Mouse (Mus musculus) limb, embryonic 11.5 days (tissue): ENCODE results near the gene Cbx1. TPM values are rescaled to one million over a fixed set of nuclear protein-coding genes. Genes with fewer than 3 reads are reported as not detected.
A peak's percentile ranks its signal among the peaks of the same experiment; 100 is the strongest.

Source experiments
- ATAC-seq: fragments of 200-750 bp; cut with Nextera tagmentation; 2 replicates; pipeline ENCODE4 v1.8.0; 2017; ENCODE audit warnings: low read depth; ENCODE audit not compliant: insufficient number of reproducible peaks, low FRiP score, low TSS enrichment
- DNase-seq: peaks from one replicate; pipeline ENCODE4 v3.0.0-alpha.2; 2015; ENCODE audit warnings: low spot score
- H3K27ac ChIP-seq: fragments of 300-500 bp; sonication (generic); replicated peaks from 2 replicates; pipeline ENCODE4 v1.5.1; 2014; ENCODE audit warnings: low read depth, mild to moderate bottlenecking, low read length
- H3K27me3 ChIP-seq: fragments of 300-500 bp; sonication (generic); 2 replicates; pipeline ENCODE4 v1.6.1; 2014; ENCODE audit warnings: mild to moderate bottlenecking, low read length, mixed read lengths; ENCODE audit not compliant: control insufficient read depth, insufficient read depth
- H3K36me3 ChIP-seq: fragments of 300-500 bp; sonication (generic); 2 replicates; pipeline ENCODE4 v1.6.1; 2014; ENCODE audit warnings: mild to moderate bottlenecking, low read length, moderate library complexity, mixed read lengths; ENCODE audit not compliant: control insufficient read depth, insufficient read depth
- H3K4me1 ChIP-seq: fragments of 300-500 bp; sonication (generic); 2 replicates; pipeline ENCODE4 v1.6.1; 2014; ENCODE audit warnings: low read length, mixed read lengths; ENCODE audit not compliant: control insufficient read depth, insufficient read depth
- H3K4me2 ChIP-seq: fragments of 300-500 bp; sonication (generic); 2 replicates; pipeline ENCODE4 v1.6.1; 2014; ENCODE audit warnings: low read depth, mild to moderate bottlenecking, moderate library complexity; ENCODE audit not compliant: severe bottlenecking
- H3K4me3 ChIP-seq: fragments of 300-500 bp; sonication (generic); 2 replicates; pipeline ENCODE4 v1.5.1; 2014; ENCODE audit warnings: low read depth, low read length
- H3K9ac ChIP-seq: fragments of 300-500 bp; sonication (generic); 2 replicates; pipeline ENCODE4 v1.6.1; 2014; ENCODE audit warnings: mild to moderate bottlenecking, low read length
- H3K9me3 ChIP-seq: fragments of 300-500 bp; sonication (generic); 2 replicates; pipeline ENCODE4 v1.6.1; 2016; ENCODE audit warnings: low read length; ENCODE audit not compliant: control insufficient read depth
- WGBS: fragments of 180-500 bp; shearing (Covaris S2); extraction: QIAGEN DNeasy Blood & Tissue Kit; methylation state at CpG from one replicate; pipeline ENCODE4 v1.1.7; 2014; 5-methylcytosine and 5-hydroxymethylcytosine counted together
- polyA plus RNA-seq: library from polyadenylated mRNA; unstranded; fragments of >200 nt; fragmentation: Nextera tagmentation; extraction: Ambion mirVana; gene quantifications from 2 replicates; pipeline ENCODE4 v1.2.1, GENCODE M21; 2014

Cbx1 gene
- 172 and 179 TPM in 2 replicates for polyA plus RNA-seq

GRCm38 (mm10) chr11:96788871-96789795 lies at the start of gene Cbx1:
Gene Cbx1, plus strand, starts transcription at chr11:96789127.
- H3K4me1 ChIP-seq: peaks cover 6% of the 10 kb centered on the region
- peak within 1 kb of the TSS; percentile 96 for H3K27ac ChIP-seq
- DNase-seq (peak; percentile 94), ATAC-seq (peak; percentile 95)
- H3K36me3 ChIP-seq: no peaks in the 10 kb centered on the region
- no peaks in the 10 kb centered on the region for H3K27me3 ChIP-seq
- peak within 1 kb of the TSS; percentile 98 for H3K9ac ChIP-seq
- H3K9me3 ChIP-seq: no peaks in the 10 kb centered on the region
- peak within 1 kb of the TSS; percentile 94 for H3K4me2 ChIP-seq
- H3K4me3 ChIP-seq: peak within 1 kb of the TSS; percentile 91
- WGBS: 1% methylated on average over 93 of the region's 93 CpGs

GRCm38 (mm10) chr11:96740796-96741195 lies 48.1 kb upstream of the Cbx1 start:
- Histone ChIP-seq H3K27ac (no peak overlapping the region), H3K9me3 (no peaks in the 10 kb centered on the region), H3K36me3 (no peaks in the 10 kb centered on the region), H3K27me3 (peaks cover 20% of the 10 kb centered on the region), H3K9ac (no peak overlapping the region), H3K4me1 (peaks cover 8% of the 10 kb centered on the region; the same call in 1 of the 2 replicates), H3K4me2 (no peak overlapping the region), H3K4me3 (no peak overlapping the region)
- no peak for DNase-seq
- no peak for ATAC-seq
- WGBS: 76% methylated on average over 12 of the region's 12 CpGs

GRCm38 (mm10) chr11:96741995-96742394 lies 46.9 kb upstream of the Cbx1 start:
- Histone ChIP-seq H3K4me3 (no peak overlapping the region), H3K4me1 (peaks cover 8% of the 10 kb centered on the region; the same call in 1 of the 2 replicates), H3K27me3 (peaks cover 12% of the 10 kb centered on the region), H3K9me3 (no peaks in the 10 kb centered on the region), H3K27ac (no peak overlapping the region), H3K36me3 (no peaks in the 10 kb centered on the region), H3K9ac (no peak overlapping the region), H3K4me2 (no peak overlapping the region)
- ATAC-seq (no peak), DNase-seq (no peak)
- 16% methylated on average over 12 of the region's 12 CpGs for WGBS

- no peak for ATAC-seq
- no peak overlapping the region for H3K4me3 ChIP-seq
Observed at GRCm38 (mm10) chr11:96743000-96743399, 45.9 kb upstream of the Cbx1 start.

GRCm38 (mm10) chr11:96743891-96744290 lies 45.0 kb upstream of the Cbx1 start:
- DNase-seq: no peak
- peaks cover 3% of the 10 kb centered on the region; the same call in 1 of the 2 replicates for H3K27me3 ChIP-seq
- H3K4me2 ChIP-seq: no peak overlapping the region
- no peak overlapping the region for H3K4me3 ChIP-seq
- H3K27ac ChIP-seq: no peak overlapping the region
- no peak overlapping the region for H3K9ac ChIP-seq
- H3K4me1 ChIP-seq: peaks cover 8% of the 10 kb centered on the region; the same call in 1 of the 2 replicates
- no peak for ATAC-seq
- no peaks in the 10 kb centered on the region for H3K9me3 ChIP-seq
- no peaks in the 10 kb centered on the region for H3K36me3 ChIP-seq
- 81% methylated on average over 4 of the region's 4 CpGs for WGBS

More at GRCm38 (mm10) chr11:96743000-96743399, 45.9 kb upstream of the Cbx1 start:
- Histone ChIP-seq H3K9ac (no peak overlapping the region), H3K27me3 (peaks cover 5% of the 10 kb centered on the region; the same call in 1 of the 2 replicates), H3K36me3 (no peaks in the 10 kb centered on the region), H3K4me2 (no peak overlapping the region), H3K27ac (no peak overlapping the region), H3K9me3 (no peaks in the 10 kb centered on the region), H3K4me1 (peaks cover 8% of the 10 kb centered on the region; the same call in 1 of the 2 replicates)
- DNase-seq: no peak
- 69% methylated on average over 11 of the region's 11 CpGs for WGBS

- WGBS: 71% methylated on average over 6 of the region's 6 CpGs
- H3K9me3 ChIP-seq: no peaks in the 10 kb centered on the region
- H3K36me3 ChIP-seq: no peaks in the 10 kb centered on the region
- H3K27ac ChIP-seq: no peak overlapping the region
- H3K27me3 ChIP-seq: no peaks in the 10 kb centered on the region
- no peak for ATAC-seq
- no peak overlapping the region for H3K4me2 ChIP-seq
- peaks cover 8% of the 10 kb centered on the region; the same call in 1 of the 2 replicates for H3K4me1 ChIP-seq
- DNase-seq: no peak
- H3K4me3 ChIP-seq: no peak overlapping the region
- H3K9ac ChIP-seq: no peak overlapping the region
Observed at GRCm38 (mm10) chr11:96746648-96747047, 42.3 kb upstream of the Cbx1 start.

GRCm38 (mm10) chr11:96747555-96747954 lies 41.4 kb upstream of the Cbx1 start:
- no peak overlapping the region for H3K27ac ChIP-seq
- no peak overlapping the region for H3K4me2 ChIP-seq
- H3K36me3 ChIP-seq: no peaks in the 10 kb centered on the region
- no peak for DNase-seq
- no peaks in the 10 kb centered on the region for H3K9me3 ChIP-seq
- H3K27me3 ChIP-seq: no peaks in the 10 kb centered on the region
- H3K9ac ChIP-seq: no peak overlapping the region
- H3K4me1 ChIP-seq: peaks cover under 1% of the 10 kb centered on the region; the same call in 1 of the 2 replicates
- no peak overlapping the region for H3K4me3 ChIP-seq
- ATAC-seq: no peak
- 57% methylated on average over 3 of the region's 3 CpGs for WGBS

- 98% methylated on average over 2 of the region's 2 CpGs for WGBS
- Histone ChIP-seq H3K4me2 (no peak overlapping the region), H3K4me1 (no peaks in the 10 kb centered on the region), H3K36me3 (no peaks in the 10 kb centered on the region), H3K9me3 (no peaks in the 10 kb centered on the region), H3K9ac (no peak overlapping the region), H3K4me3 (no peak overlapping the region), H3K27ac (no peak overlapping the region), H3K27me3 (no peaks in the 10 kb centered on the region)
- ATAC-seq (no peak), DNase-seq (no peak)
Observed at GRCm38 (mm10) chr11:96755298-96755697, 33.6 kb upstream of the Cbx1 start.
